Mouse (Mus musculus): ENCODE measurements at regions not wholly inside any gene's neighbourhood (a gene's known extent, or its start where the extent isn't known, plus 50 kb on each side); places are given as distances from the start of the nearest gene placed in this dataset.

DNA sequence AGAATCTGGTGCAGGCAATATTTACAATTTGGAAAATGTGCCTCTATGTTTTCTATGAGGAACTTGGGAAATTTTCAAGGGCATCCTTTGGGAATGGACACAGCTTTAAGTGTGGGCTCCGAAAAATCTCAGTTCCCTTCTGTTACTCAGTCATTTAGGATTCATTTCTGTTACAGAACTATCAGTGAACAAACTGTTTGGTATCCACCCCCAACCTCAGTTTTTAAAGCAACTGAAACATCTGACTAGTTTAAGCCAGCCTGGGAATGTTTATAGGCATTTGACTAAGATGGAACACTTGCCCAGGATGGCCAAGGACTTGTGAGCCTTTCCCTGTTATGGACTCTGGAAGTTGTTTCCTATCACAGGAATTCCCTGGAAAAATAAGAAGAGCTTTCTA, 280.0 kb upstream of the Prickle1 start:
- DNase-seq: no peak
- TF ChIP-seq POLR2A (IDR thresholded peaks at IDR 0.05; ENCODE audit: borderline replicate concordance, extremely low read depth, low read depth, low read length) (no peak), CTCF (IDR thresholded peaks at IDR 0.05; ENCODE audit: insufficient read depth, low read length) (no peak)
- Histone ChIP-seq H3K4me3 (replicated peaks; ENCODE audit: extremely low read depth, low read depth, low read length) (no peak overlapping the region), H3K4me1 (ENCODE audit: control insufficient read depth, insufficient read depth, low read length) (no peaks in the 10 kb centered on the region)
- 81% methylated on average over 1 of the region's 1 CpGs for WGBS

DNA sequence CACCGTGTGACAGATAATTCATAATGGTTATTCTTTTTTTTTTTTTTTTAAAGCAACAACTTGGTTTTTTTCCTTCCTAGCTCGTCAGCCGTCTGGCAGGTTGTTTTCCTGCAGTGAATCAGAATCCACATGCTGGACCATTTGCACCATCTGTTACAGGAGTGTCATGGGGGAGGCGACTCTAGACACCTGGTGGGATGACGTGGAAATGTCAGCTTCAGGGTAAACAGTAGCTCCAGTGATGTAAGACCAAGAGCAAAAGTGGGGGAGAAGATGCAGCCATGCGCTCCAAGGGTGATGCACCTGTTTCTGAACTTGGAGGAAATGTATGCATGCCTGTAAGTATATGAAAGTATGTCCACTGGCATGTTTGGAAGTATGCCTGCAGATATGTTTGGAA, 278.5 kb upstream of the Prickle1 start:
- H3K4me3 ChIP-seq (replicated peaks; ENCODE audit: extremely low read depth, low read depth, low read length): no peak overlapping the region
- no peaks in the 10 kb centered on the region for H3K4me1 ChIP-seq (ENCODE audit: control insufficient read depth, insufficient read depth, low read length)
- TF ChIP-seq CTCF (IDR thresholded peaks at IDR 0.05; ENCODE audit: insufficient read depth, low read length) (no peak), POLR2A (IDR thresholded peaks at IDR 0.05; ENCODE audit: borderline replicate concordance, extremely low read depth, low read depth, low read length) (no peak)
- 65% methylated on average over 6 of the region's 6 CpGs for WGBS
- DNase-seq: no peak

- Histone ChIP-seq H3K4me3 (replicated peaks; ENCODE audit: extremely low read depth, low read depth, low read length) (no peak overlapping the region), H3K4me1 (ENCODE audit: control insufficient read depth, insufficient read depth, low read length) (no peaks in the 10 kb centered on the region)
- 81% methylated on average over 12 of the region's 12 CpGs for WGBS
- TF ChIP-seq CTCF (IDR thresholded peaks at IDR 0.05; ENCODE audit: insufficient read depth, low read length) (no peak), POLR2A (IDR thresholded peaks at IDR 0.05; ENCODE audit: borderline replicate concordance, extremely low read depth, low read depth, low read length) (no peak)
- DNase-seq: no peak
Observed at GRCm38 (mm10) chr15:93857336-93857901, 261.7 kb upstream of the Prickle1 start.

- no peak overlapping the region for H3K4me3 ChIP-seq (replicated peaks; ENCODE audit: extremely low read depth, low read depth, low read length)
- H3K4me1 ChIP-seq (ENCODE audit: control insufficient read depth, insufficient read depth, low read length): no peaks in the 10 kb centered on the region
- no peak for DNase-seq
- 59% methylated on average over 3 of the region's 3 CpGs for WGBS
- TF ChIP-seq POLR2A (IDR thresholded peaks at IDR 0.05; ENCODE audit: borderline replicate concordance, extremely low read depth, low read depth, low read length) (no peak), CTCF (IDR thresholded peaks at IDR 0.05; ENCODE audit: insufficient read depth, low read length) (no peak)
Observed at GRCm38 (mm10) chr15:93853221-93853620, 257.5 kb upstream of the Prickle1 start.

DNA sequence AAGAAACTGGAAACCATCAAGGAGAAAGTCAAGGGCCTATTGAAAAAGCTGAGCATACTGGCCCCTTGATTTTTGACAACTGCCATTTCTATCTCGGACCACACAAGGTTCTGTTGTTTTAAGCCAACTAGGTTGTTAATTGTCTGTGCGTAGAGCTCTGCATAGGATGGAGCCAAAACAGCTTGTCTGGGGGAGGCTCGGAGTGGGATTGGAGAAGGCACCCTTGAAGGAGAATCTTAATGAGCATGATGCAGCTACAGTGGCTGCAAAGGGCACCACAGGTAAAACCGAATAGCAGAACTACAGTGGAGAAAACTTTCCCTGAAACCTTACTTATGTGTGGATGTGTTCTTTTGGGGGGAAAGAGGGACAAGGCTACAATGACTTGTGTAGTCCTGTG, 256.4 kb upstream of the Prickle1 start:
- no peaks in the 10 kb centered on the region for H3K4me1 ChIP-seq (ENCODE audit: control insufficient read depth, insufficient read depth, low read length)
- 92% methylated on average over 4 of the region's 4 CpGs for WGBS
- no peak for TF ChIP-seq POLR2A (IDR thresholded peaks at IDR 0.05; ENCODE audit: borderline replicate concordance, extremely low read depth, low read depth, low read length)
- no peak for TF ChIP-seq CTCF (IDR thresholded peaks at IDR 0.05; ENCODE audit: insufficient read depth, low read length)

GRCm38 (mm10) chr15:93850388-93850787, 254.7 kb upstream of the Prickle1 start:
- 83% methylated on average over 6 of the region's 6 CpGs for WGBS
- DNase-seq: no peak
- H3K4me1 ChIP-seq (ENCODE audit: control insufficient read depth, insufficient read depth, low read length): no peaks in the 10 kb centered on the region
- no peak for TF ChIP-seq CTCF (IDR thresholded peaks at IDR 0.05; ENCODE audit: insufficient read depth, low read length)
- no peak for TF ChIP-seq POLR2A (IDR thresholded peaks at IDR 0.05; ENCODE audit: borderline replicate concordance, extremely low read depth, low read depth, low read length)
- no peak overlapping the region for H3K4me3 ChIP-seq (replicated peaks; ENCODE audit: extremely low read depth, low read depth, low read length)

More for the DNA sequence above, 256.4 kb upstream of the Prickle1 start:
- DNase-seq: no peak
- H3K4me3 ChIP-seq (replicated peaks; ENCODE audit: extremely low read depth, low read depth, low read length): no peak overlapping the region

GRCm38 (mm10) chr15:93848830-93849229, 253.1 kb upstream of the Prickle1 start:
- TF ChIP-seq POLR2A (IDR thresholded peaks at IDR 0.05; ENCODE audit: borderline replicate concordance, extremely low read depth, low read depth, low read length): no peak
- TF ChIP-seq CTCF (IDR thresholded peaks at IDR 0.05; ENCODE audit: insufficient read depth, low read length): no peak
- Histone ChIP-seq H3K4me3 (replicated peaks; ENCODE audit: extremely low read depth, low read depth, low read length) (no peak overlapping the region), H3K4me1 (ENCODE audit: control insufficient read depth, insufficient read depth, low read length) (no peaks in the 10 kb centered on the region)
- DNase-seq: no peak
- 86% methylated on average over 4 of the region's 4 CpGs for WGBS

DNA sequence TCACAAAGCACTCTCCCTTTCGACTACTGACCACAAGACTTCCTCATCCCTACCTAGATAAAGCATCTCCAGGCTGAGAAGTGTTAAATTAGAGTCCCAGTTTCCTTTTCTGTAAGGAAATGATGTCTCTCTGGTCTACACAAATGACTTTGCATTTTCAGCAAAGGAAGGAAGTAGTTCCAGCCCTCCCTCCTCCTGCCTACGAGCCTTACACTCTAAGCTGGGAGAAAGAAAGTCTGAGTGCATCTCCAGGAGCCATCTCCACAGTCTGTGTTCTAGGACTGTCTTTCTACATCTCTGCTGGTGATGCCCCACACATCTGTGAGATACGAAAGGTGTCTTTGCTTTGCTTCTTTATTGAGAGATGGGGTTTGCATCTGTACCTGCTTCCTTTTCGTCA, 251.1 kb upstream of the Prickle1 start:
- 58% methylated on average over 4 of the region's 4 CpGs for WGBS
- no peak overlapping the region for H3K4me3 ChIP-seq (replicated peaks; ENCODE audit: extremely low read depth, low read depth, low read length)
- TF ChIP-seq POLR2A (IDR thresholded peaks at IDR 0.05; ENCODE audit: borderline replicate concordance, extremely low read depth, low read depth, low read length) (no peak), CTCF (IDR thresholded peaks at IDR 0.05; ENCODE audit: insufficient read depth, low read length) (no peak)
- DNase-seq: no peak
- no peaks in the 10 kb centered on the region for H3K4me1 ChIP-seq (ENCODE audit: control insufficient read depth, insufficient read depth, low read length)

DNA sequence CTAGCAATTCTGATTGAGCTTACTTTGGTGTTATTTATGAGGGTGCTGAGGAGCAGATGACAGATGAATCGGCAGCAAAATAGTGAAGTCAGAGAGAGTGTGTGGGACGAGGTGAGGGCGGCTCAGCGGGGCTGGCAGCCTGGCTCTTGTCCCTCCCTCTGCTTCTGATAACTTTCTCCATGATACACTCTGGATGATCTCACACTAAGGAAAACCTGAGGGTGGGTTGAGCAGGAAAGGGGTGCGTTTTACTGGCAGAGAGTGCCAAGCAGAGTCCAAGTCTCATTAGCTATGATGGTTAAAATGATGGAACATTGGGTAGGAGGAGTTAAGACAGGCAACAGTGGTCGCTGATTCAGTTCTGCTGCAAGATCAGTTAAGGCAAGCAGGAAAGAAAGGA, 250.1 kb upstream of the Prickle1 start:
- 57% methylated on average over 6 of the region's 6 CpGs for WGBS
- no peak for TF ChIP-seq CTCF (IDR thresholded peaks at IDR 0.05; ENCODE audit: insufficient read depth, low read length)
- no peak for TF ChIP-seq POLR2A (IDR thresholded peaks at IDR 0.05; ENCODE audit: borderline replicate concordance, extremely low read depth, low read depth, low read length)
- no peak overlapping the region for H3K4me3 ChIP-seq (replicated peaks; ENCODE audit: extremely low read depth, low read depth, low read length)

GRCm38 (mm10) chr15:93832956-93833355, 237.3 kb upstream of the Prickle1 start:
- no peak for DNase-seq
- 73% methylated on average over 1 of the region's 1 CpGs for WGBS
- Histone ChIP-seq H3K4me1 (ENCODE audit: control insufficient read depth, insufficient read depth, low read length) (no peaks in the 10 kb centered on the region), H3K4me3 (replicated peaks; ENCODE audit: extremely low read depth, low read depth, low read length) (no peak overlapping the region)
- TF ChIP-seq CTCF (IDR thresholded peaks at IDR 0.05; ENCODE audit: insufficient read depth, low read length): no peak
- no peak for TF ChIP-seq POLR2A (IDR thresholded peaks at IDR 0.05; ENCODE audit: borderline replicate concordance, extremely low read depth, low read depth, low read length)

More for the DNA sequence above, 250.1 kb upstream of the Prickle1 start:
- DNase-seq: no peak
- H3K4me1 ChIP-seq (ENCODE audit: control insufficient read depth, insufficient read depth, low read length): no peaks in the 10 kb centered on the region

Measured in lung, adult 2 months (tissue).